ENCODE assay signal across 33 mouse cellular contexts in genomic region chr15:23174623-23175022, GRCm38 (mm10).
A peak's percentile ranks its signal among the peaks of the same experiment; 100 is the strongest.
DNase-seq lines count a peak whose midpoint lies in the region; ATAC-seq and TF ChIP-seq lines count a peak whose summit lies in the region.
"Had no signal": no experiment of that assay in that cellular context is flagged by ENCODE, and none has a peak within 500 bp of the region (broad histone marks: within the 10 kb centered on the region; RNA-seq: fewer than 3 reads in every experiment).

No protein-coding gene starts in this region.

- H3K27me3 ChIP-seq in hindbrain, embryonic 16.5 days (replicated peaks; ENCODE audit: control insufficient read depth, insufficient read depth, low read length): no peaks in the 10 kb centered on the region
- H3K27me3 ChIP-seq in hindbrain, embryonic 14.5 days (ENCODE audit: control insufficient read depth, insufficient read depth, low read length): no peaks in the 10 kb centered on the region
- H3K27me3 ChIP-seq in lung, embryonic 16.5 days (ENCODE audit: control insufficient read depth, insufficient read depth, low read depth, low read length): no peaks in the 10 kb centered on the region
- H3K27me3 ChIP-seq in myocyte (ENCODE audit: control insufficient read depth, insufficient read depth, insufficient read length): no peaks in the 10 kb centered on the region
- H3K27me3 ChIP-seq: CH12.LX; embryonic facial prominence, embryonic 15.5 days; kidney, embryonic 15.5 days; liver, embryonic 12.5 days; megakaryocyte, embryonic 14.5 days; midbrain, embryonic 12.5 days had no signal

- TF ChIP-seq POLR2A in brain, embryonic 14.5 days (IDR thresholded peaks at IDR 0.05; ENCODE audit: borderline replicate concordance, extremely low read depth, insufficient read depth, insufficient read length, poor library complexity, severe bottlenecking): no peak
- TF ChIP-seq POLR2A in myocyte (IDR thresholded peaks at IDR 0.05; ENCODE audit: insufficient read length, low read depth): no peak

- no peaks in the 10 kb centered on the region for H3K79me2 ChIP-seq in myocyte (ENCODE audit: control insufficient read depth, insufficient read depth)

- H3ac ChIP-seq in myocyte (ENCODE audit: control insufficient read depth, insufficient read length): no peak overlapping the region

- no peak for TF ChIP-seq CTCF in brain, embryonic 14.5 days (IDR thresholded peaks at IDR 0.05; ENCODE audit: borderline replicate concordance, extremely low read depth, insufficient read depth, insufficient read length)

- H3K4me1 ChIP-seq in hindbrain, embryonic 16.5 days (ENCODE audit: control insufficient read depth, insufficient read depth, low read depth, low read length): no peaks in the 10 kb centered on the region
- H3K4me1 ChIP-seq in hindbrain, embryonic 14.5 days (replicated peaks; ENCODE audit: control insufficient read depth, insufficient read depth, low read length): no peaks in the 10 kb centered on the region
- H3K4me1 ChIP-seq in lung, embryonic 16.5 days (replicated peaks; ENCODE audit: control insufficient read depth, insufficient read depth, low read length): no peaks in the 10 kb centered on the region
- H3K4me1 ChIP-seq: embryonic facial prominence, embryonic 10.5 days; embryonic facial prominence, embryonic 15.5 days; kidney, embryonic 15.5 days; liver, embryonic 12.5 days; megakaryocyte, embryonic 14.5 days; midbrain, embryonic 12.5 days had no signal

- peak; percentile 37; the same call in 1 of the 2 replicates for ATAC-seq in hindbrain, embryonic 16.5 days
- ATAC-seq in hindbrain, embryonic 14.5 days (ENCODE audit: low FRiP score): no peak
- peak; percentile 45; the same call in 1 of the 2 replicates for ATAC-seq in lung, embryonic 16.5 days (ENCODE audit: low read depth)
- ATAC-seq: activated CD4-positive, CD25-positive, alpha-beta regulatory T cell, adult 4 months; liver, embryonic 12.5 days; liver, postnatal 0 days had no signal

- H3K27ac ChIP-seq in hindbrain, embryonic 16.5 days (ENCODE audit: low read depth, low read length): no peak overlapping the region
- H3K27ac ChIP-seq in hindbrain, embryonic 14.5 days: no peak overlapping the region
- no peak overlapping the region for H3K27ac ChIP-seq in lung, embryonic 16.5 days (ENCODE audit: low read length)
- H3K27ac ChIP-seq: embryonic facial prominence, embryonic 10.5 days; embryonic facial prominence, embryonic 15.5 days; gastrocnemius, adult 2 months; kidney, embryonic 15.5 days; liver, embryonic 12.5 days; midbrain, embryonic 12.5 days had no signal

- H3K9ac ChIP-seq in hindbrain, embryonic 16.5 days (ENCODE audit: low read depth, low read length): no peak overlapping the region
- no peak overlapping the region for H3K9ac ChIP-seq in hindbrain, embryonic 14.5 days
- no peak overlapping the region for H3K9ac ChIP-seq in lung, embryonic 16.5 days (ENCODE audit: low read length)
- H3K9ac ChIP-seq: embryonic facial prominence, embryonic 15.5 days; kidney, embryonic 15.5 days; liver, embryonic 12.5 days; liver, postnatal 0 days; midbrain, embryonic 12.5 days had no signal

- H3K9me3 ChIP-seq in hindbrain, embryonic 16.5 days (ENCODE audit: control insufficient read depth, low read length): no peaks in the 10 kb centered on the region
- no peaks in the 10 kb centered on the region for H3K9me3 ChIP-seq in hindbrain, embryonic 14.5 days (ENCODE audit: control insufficient read depth, low read length)
- H3K9me3 ChIP-seq in lung, embryonic 16.5 days (ENCODE audit: control insufficient read depth, low read length): no peaks in the 10 kb centered on the region
- H3K9me3 ChIP-seq: embryonic facial prominence, embryonic 10.5 days; embryonic facial prominence, embryonic 15.5 days; kidney, embryonic 15.5 days; liver, embryonic 12.5 days; midbrain, embryonic 12.5 days had no signal

- H3K4me3 ChIP-seq in hindbrain, embryonic 16.5 days (ENCODE audit: low read length): no peak overlapping the region
- no peak overlapping the region for H3K4me3 ChIP-seq in hindbrain, embryonic 14.5 days (replicated peaks; ENCODE audit: low read length)
- H3K4me3 ChIP-seq in lung, embryonic 16.5 days (ENCODE audit: low read length): no peak overlapping the region
- H3K4me3 ChIP-seq in myocyte: no peak overlapping the region
- H3K4me3 ChIP-seq: embryonic facial prominence, embryonic 10.5 days; embryonic facial prominence, embryonic 15.5 days; gastrocnemius, adult 2 months; kidney, embryonic 15.5 days; liver, embryonic 12.5 days; megakaryocyte, embryonic 14.5 days; midbrain, embryonic 12.5 days had no signal

- no peaks in the 10 kb centered on the region for H3K36me3 ChIP-seq in hindbrain, embryonic 16.5 days (ENCODE audit: control insufficient read depth, insufficient read depth, low read length)
- no peaks in the 10 kb centered on the region for H3K36me3 ChIP-seq in hindbrain, embryonic 14.5 days (replicated peaks; ENCODE audit: control insufficient read depth, insufficient read depth)
- H3K36me3 ChIP-seq in lung, embryonic 16.5 days (ENCODE audit: control insufficient read depth, insufficient read depth, low read length): no peaks in the 10 kb centered on the region
- H3K36me3 ChIP-seq in myocyte (ENCODE audit: control insufficient read depth, insufficient read depth): no peaks in the 10 kb centered on the region
- H3K36me3 ChIP-seq: embryonic facial prominence, embryonic 10.5 days; embryonic facial prominence, embryonic 15.5 days; kidney, embryonic 15.5 days; liver, embryonic 12.5 days; midbrain, embryonic 12.5 days had no signal

- no peak overlapping the region for H3K4me2 ChIP-seq in hindbrain, embryonic 16.5 days (ENCODE audit: low read length)
- no peak overlapping the region for H3K4me2 ChIP-seq in hindbrain, embryonic 14.5 days (replicated peaks)
- no peak overlapping the region for H3K4me2 ChIP-seq in lung, embryonic 16.5 days (ENCODE audit: low read depth, low read length)
- H3K4me2 ChIP-seq in myocyte (ENCODE audit: low read depth): peak overlapping the region; percentile 8
- H3K4me2 ChIP-seq: embryonic facial prominence, embryonic 15.5 days; heart, embryonic 11.5 days; kidney, embryonic 15.5 days; liver, embryonic 12.5 days; midbrain, embryonic 12.5 days had no signal

- 55% methylated on average over 5 of the region's 5 CpGs for WGBS in hindbrain, embryonic 16.5 days
- 64% methylated on average over 5 of the region's 5 CpGs for WGBS in hindbrain, embryonic 14.5 days
- WGBS in lung, embryonic 16.5 days: 38% methylated on average over 5 of the region's 5 CpGs

- no peak for DNase-seq in hindbrain, embryonic 14.5 days (ENCODE audit: low spot score)
- DNase-seq in lung, adult 18-20 months: no peak
- DNase-seq in brain, embryonic 14.5 days (ENCODE audit: low read depth): peak; percentile 43
- no peak for DNase-seq in kidney, adult 8-10 months
- DNase-seq: adrenal gland, adult 2 months; adrenal gland, postnatal 36 days; B cell, adult 2 months; cerebellum, adult 8-10 months; cerebellum, postnatal 25 days; gastrocnemius, adult 2 months; gastrocnemius, postnatal 36 days; heart, adult 18-20 months; heart, postnatal 36 days; kidney, adult 11 months; kidney, postnatal 36 days; layer of hippocampus, postnatal 36 days; left cerebral cortex, postnatal 4 days; liver, postnatal 0 days; lung, postnatal 4 days; right cerebral cortex, postnatal 4 days; thymus, postnatal 4 days had no signal

TF ChIP-seq in myocyte, 11 proteins besides CTCF, POLR2A, EP300 and RAD21:
- TF ChIP-seq TCF12 (IDR thresholded peaks at IDR 0.05; ENCODE audit: insufficient read depth, poor library complexity, severe bottlenecking) (no peak), E2F4 (IDR thresholded peaks at IDR 0.05; ENCODE audit: insufficient read depth) (no peak), MYOD1 (IDR thresholded peaks at IDR 0.05; ENCODE audit: control insufficient read depth in 1 of 3, insufficient read length in 2 of 3, low read depth in 2 of 3) (no peak), USF1 (IDR thresholded peaks at IDR 0.05; ENCODE audit: low read depth) (no peak)
